Mouse (Mus musculus): ENCODE data around the gene Hoxb3. TPM values are rescaled to one million over a fixed set of nuclear protein-coding genes. Genes with fewer than 3 reads are reported as not detected.
A peak's percentile ranks its signal among the peaks of the same experiment; 100 is the strongest.

The Hoxb3 gene
- polyA plus RNA-seq, 1 experiment from 2014 or later: 0.81 TPM

DNA sequence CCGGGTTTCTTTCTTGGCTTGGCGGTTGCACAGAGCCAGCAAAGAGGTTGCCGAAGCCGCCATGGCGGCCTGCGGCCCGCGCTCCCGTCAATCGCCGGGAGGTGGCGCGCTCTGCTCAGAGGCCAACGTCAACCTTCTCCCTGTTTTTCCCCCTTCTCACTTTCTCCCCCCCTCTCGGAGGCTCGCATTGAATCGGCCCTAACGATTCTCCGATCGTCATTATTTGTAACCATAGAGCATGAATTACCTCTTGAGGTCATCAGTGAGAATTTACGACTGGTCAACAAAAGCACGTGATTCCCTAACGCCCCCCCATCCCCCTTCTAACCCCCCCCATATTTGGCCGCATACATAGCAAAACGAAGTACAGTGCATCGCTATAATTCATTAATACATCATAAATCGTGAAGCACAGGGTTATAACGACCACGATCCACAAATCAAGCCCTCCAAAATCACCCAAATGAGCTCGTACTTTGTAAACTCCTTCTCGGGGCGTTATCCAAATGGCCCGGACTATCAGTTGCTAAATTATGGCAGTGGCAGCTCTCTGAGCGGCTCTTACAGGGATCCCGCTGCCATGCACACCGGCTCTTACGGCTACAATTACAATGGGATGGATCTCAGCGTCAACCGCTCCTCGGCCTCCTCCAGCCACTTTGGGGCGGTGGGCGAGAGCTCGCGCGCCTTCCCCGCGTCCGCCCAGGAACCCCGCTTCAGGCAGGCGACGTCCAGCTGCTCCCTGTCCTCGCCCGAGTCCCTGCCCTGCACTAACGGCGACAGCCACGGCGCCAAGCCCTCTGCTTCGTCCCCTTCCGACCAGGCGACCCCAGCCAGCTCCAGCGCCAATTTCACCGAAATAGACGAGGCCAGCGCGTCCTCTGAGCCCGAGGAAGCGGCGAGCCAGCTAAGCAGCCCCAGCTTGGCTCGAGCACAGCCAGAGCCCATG is 19.7 kb upstream of the Hoxb3 start, which contains the start of gene Hoxb5:
TSS of gene Hoxb5 (plus strand) at position 186 of the 949 bp plus-strand sequence.
- H3K4me3 ChIP-seq (ENCODE audit: low read depth, low read length): peak within 1 kb of the TSS; percentile 12; the same call in 1 of the 2 replicates
- peak within 1 kb of the TSS; percentile 27 for H3K4me2 ChIP-seq (ENCODE audit: low read depth, low read length)
- ATAC-seq (ENCODE audit: low read depth) (no peak; the same call in 1 of the 2 replicates), DNase-seq (ENCODE audit: low spot score) (peak; percentile 48)
- no peaks in the 10 kb centered on the region for H3K9me3 ChIP-seq (ENCODE audit: control insufficient read depth, low read length)
- WGBS: 2% methylated on average over 55 of the region's 69 CpGs
- no peaks in the 10 kb centered on the region for H3K36me3 ChIP-seq (ENCODE audit: control insufficient read depth, insufficient read depth, low read length)
- H3K4me1 ChIP-seq (ENCODE audit: control insufficient read depth, insufficient read depth, low read length): no peaks in the 10 kb centered on the region
- H3K9ac ChIP-seq (ENCODE audit: low read depth, low read length): no peak within 1 kb of the TSS
- H3K27ac ChIP-seq (replicated peaks; ENCODE audit: low read depth, low read length): no peak within 1 kb of the TSS; the same call in 1 of the 2 replicates
- peaks cover 100% of the 10 kb centered on the region for H3K27me3 ChIP-seq (replicated peaks; ENCODE audit: control insufficient read depth, insufficient read depth, low read length)

- DNase-seq (ENCODE audit: low spot score) (no peak), ATAC-seq (ENCODE audit: low read depth) (no peak)
- peaks cover 100% of the 10 kb centered on the region for H3K27me3 ChIP-seq (replicated peaks; ENCODE audit: control insufficient read depth, insufficient read depth, low read length)
- no peak overlapping the region; the same call in 1 of the 2 replicates for H3K9ac ChIP-seq (ENCODE audit: low read depth, low read length)
- no peaks in the 10 kb centered on the region for H3K9me3 ChIP-seq (ENCODE audit: control insufficient read depth, low read length)
- peak overlapping the region; percentile 8; the same call in 1 of the 2 replicates for H3K4me3 ChIP-seq (ENCODE audit: low read depth, low read length)
- no peaks in the 10 kb centered on the region for H3K36me3 ChIP-seq (ENCODE audit: control insufficient read depth, insufficient read depth, low read length)
- H3K4me1 ChIP-seq (ENCODE audit: control insufficient read depth, insufficient read depth, low read length): no peaks in the 10 kb centered on the region
- peak overlapping the region; percentile 12; the same call in 1 of the 2 replicates for H3K4me2 ChIP-seq (ENCODE audit: low read depth, low read length)
- WGBS: 2% methylated on average over 37 of the region's 38 CpGs
- no peak overlapping the region for H3K27ac ChIP-seq (replicated peaks; ENCODE audit: low read depth, low read length)
These were observed 18.5 kb upstream of the Hoxb3 start for GRCm38 (mm10) chr11:96304381-96305195.

GRCm38 (mm10) chr11:96305505-96306182 is 17.5 kb upstream of the Hoxb3 start:
- Histone ChIP-seq H3K27ac (replicated peaks; ENCODE audit: low read depth, low read length) (no peak overlapping the region), H3K36me3 (ENCODE audit: control insufficient read depth, insufficient read depth, low read length) (no peaks in the 10 kb centered on the region), H3K9me3 (ENCODE audit: control insufficient read depth, low read length) (no peaks in the 10 kb centered on the region), H3K4me3 (ENCODE audit: low read depth, low read length) (no peak overlapping the region), H3K27me3 (replicated peaks; ENCODE audit: control insufficient read depth, insufficient read depth, low read length) (peaks cover 100% of the 10 kb centered on the region), H3K4me2 (ENCODE audit: low read depth, low read length) (no peak overlapping the region), H3K4me1 (ENCODE audit: control insufficient read depth, insufficient read depth, low read length) (no peaks in the 10 kb centered on the region), H3K9ac (ENCODE audit: low read depth, low read length) (no peak overlapping the region)
- DNase-seq (ENCODE audit: low spot score) (no peak), ATAC-seq (ENCODE audit: low read depth) (no peak)
- 44% methylated on average over 6 of the region's 6 CpGs for WGBS

DNA sequence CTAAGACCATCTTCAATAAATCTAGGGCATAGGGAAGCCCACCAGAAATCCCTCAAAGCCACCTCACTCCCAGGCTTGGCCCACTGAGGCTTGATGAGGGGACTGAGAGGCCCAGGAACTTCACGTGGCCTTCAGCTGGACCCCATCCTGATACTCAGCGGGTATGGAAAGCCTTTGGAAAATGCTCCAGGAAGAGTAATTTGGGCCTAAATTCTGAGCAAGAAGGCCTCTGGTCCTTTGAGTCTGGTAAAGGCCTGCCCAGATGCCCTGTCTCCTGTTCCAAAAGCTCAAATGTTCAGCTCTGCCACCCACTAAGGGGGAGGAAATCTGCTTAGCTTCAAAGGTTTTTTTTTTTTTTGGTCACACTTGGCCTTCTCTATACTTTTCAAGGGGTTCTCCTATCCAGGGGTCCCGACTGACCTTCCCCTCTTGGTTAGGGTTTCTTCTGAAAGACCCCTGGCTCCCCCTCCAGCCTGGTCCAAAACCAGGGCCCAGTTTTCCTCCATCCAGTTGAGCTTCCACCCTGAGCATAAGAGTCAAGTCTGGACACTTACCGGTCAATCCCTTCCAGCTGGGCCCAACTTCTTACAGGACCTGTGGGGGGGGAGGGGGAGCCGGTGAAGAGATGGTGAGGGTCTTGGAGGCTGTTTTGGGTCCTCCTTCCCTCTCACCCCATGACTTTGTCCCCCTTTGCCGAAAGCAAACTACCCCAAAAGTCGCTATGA is 16.8 kb upstream of the Hoxb3 start:
- Histone ChIP-seq H3K9me3 (ENCODE audit: control insufficient read depth, low read length) (no peaks in the 10 kb centered on the region), H3K9ac (ENCODE audit: low read depth, low read length) (no peak overlapping the region), H3K4me2 (ENCODE audit: low read depth, low read length) (peak overlapping the region; percentile 7; the same call in 1 of the 2 replicates), H3K36me3 (ENCODE audit: control insufficient read depth, insufficient read depth, low read length) (no peaks in the 10 kb centered on the region), H3K4me3 (ENCODE audit: low read depth, low read length) (no peak overlapping the region), H3K27ac (replicated peaks; ENCODE audit: low read depth, low read length) (no peak overlapping the region), H3K27me3 (replicated peaks; ENCODE audit: control insufficient read depth, insufficient read depth, low read length) (peaks cover 100% of the 10 kb centered on the region), H3K4me1 (ENCODE audit: control insufficient read depth, insufficient read depth, low read length) (no peaks in the 10 kb centered on the region)
- 20% methylated on average over 7 of the region's 7 CpGs for WGBS
- no peak for ATAC-seq (ENCODE audit: low read depth)
- no peak for DNase-seq (ENCODE audit: low spot score)

DNA sequence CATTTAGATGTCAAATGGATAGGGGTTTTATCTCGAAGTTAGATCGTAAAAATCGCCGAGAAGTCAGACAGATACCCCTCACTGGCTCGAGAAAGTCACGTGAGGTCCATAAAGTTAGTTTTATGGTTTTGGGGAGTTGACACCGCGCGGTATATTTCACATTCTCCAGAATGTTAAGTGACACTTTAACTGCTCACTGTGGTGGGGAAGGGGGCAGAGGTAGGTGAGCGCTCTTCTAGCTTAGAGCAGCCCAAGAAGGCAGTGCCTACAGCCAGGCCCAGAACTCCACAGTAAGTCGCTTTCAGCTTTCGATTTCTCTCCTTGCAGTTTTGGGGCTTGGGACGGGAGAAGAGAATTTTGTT is 16.2 kb upstream of the Hoxb3 start:
- no peak for ATAC-seq (ENCODE audit: low read depth)
- no peak overlapping the region for H3K4me2 ChIP-seq (ENCODE audit: low read depth, low read length)
- no peak for DNase-seq (ENCODE audit: low spot score)
- H3K27me3 ChIP-seq (replicated peaks; ENCODE audit: control insufficient read depth, insufficient read depth, low read length): peaks cover 100% of the 10 kb centered on the region
- no peak overlapping the region for H3K9ac ChIP-seq (ENCODE audit: low read depth, low read length)
- WGBS: 11% methylated on average over 13 of the region's 13 CpGs
- no peaks in the 10 kb centered on the region for H3K9me3 ChIP-seq (ENCODE audit: control insufficient read depth, low read length)
- H3K4me1 ChIP-seq (ENCODE audit: control insufficient read depth, insufficient read depth, low read length): no peaks in the 10 kb centered on the region
- H3K27ac ChIP-seq (replicated peaks; ENCODE audit: low read depth, low read length): no peak overlapping the region
- H3K36me3 ChIP-seq (ENCODE audit: control insufficient read depth, insufficient read depth, low read length): no peaks in the 10 kb centered on the region
- no peak overlapping the region for H3K4me3 ChIP-seq (ENCODE audit: low read depth, low read length)

DNA sequence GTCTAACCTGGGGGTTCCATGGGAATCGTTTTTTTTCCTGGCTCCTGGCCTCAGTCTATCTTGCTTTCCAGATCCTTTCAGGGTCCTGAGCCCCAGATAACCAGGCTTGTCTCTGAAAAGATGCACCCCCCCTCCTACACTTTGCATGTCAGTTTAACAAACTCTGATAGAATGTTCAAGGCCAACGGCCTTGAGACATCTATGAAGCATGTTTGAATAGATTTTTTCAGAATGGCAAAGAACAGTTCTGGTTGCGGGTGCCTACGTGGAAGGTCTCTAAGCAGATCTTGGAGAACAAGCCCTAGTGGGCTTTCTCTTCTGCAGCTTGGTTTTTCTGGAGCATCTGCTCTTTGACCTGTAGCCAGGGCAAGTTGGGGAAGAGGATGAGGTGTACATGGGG is 14.4 kb upstream of the Hoxb3 start:
- no peaks in the 10 kb centered on the region for H3K9me3 ChIP-seq (ENCODE audit: control insufficient read depth, low read length)
- no peak overlapping the region for H3K27ac ChIP-seq (replicated peaks; ENCODE audit: low read depth, low read length)
- no peak overlapping the region for H3K9ac ChIP-seq (ENCODE audit: low read depth, low read length)
- DNase-seq (ENCODE audit: low spot score) (no peak), ATAC-seq (ENCODE audit: low read depth) (no peak)
- no peak overlapping the region for H3K4me2 ChIP-seq (ENCODE audit: low read depth, low read length)
- no peak overlapping the region for H3K4me3 ChIP-seq (ENCODE audit: low read depth, low read length)
- no peaks in the 10 kb centered on the region for H3K4me1 ChIP-seq (ENCODE audit: control insufficient read depth, insufficient read depth, low read length)
- WGBS: 16% methylated on average over 4 of the region's 4 CpGs
- no peaks in the 10 kb centered on the region for H3K36me3 ChIP-seq (ENCODE audit: control insufficient read depth, insufficient read depth, low read length)
- H3K27me3 ChIP-seq (replicated peaks; ENCODE audit: control insufficient read depth, insufficient read depth, low read length): peaks cover 100% of the 10 kb centered on the region

GRCm38 (mm10) chr11:96309288-96309687 is 13.8 kb upstream of the Hoxb3 start:
- Histone ChIP-seq H3K9ac (ENCODE audit: low read depth, low read length) (no peak overlapping the region), H3K4me2 (ENCODE audit: low read depth, low read length) (no peak overlapping the region), H3K27me3 (replicated peaks; ENCODE audit: control insufficient read depth, insufficient read depth, low read length) (peaks cover 100% of the 10 kb centered on the region), H3K4me1 (ENCODE audit: control insufficient read depth, insufficient read depth, low read length) (no peaks in the 10 kb centered on the region), H3K9me3 (ENCODE audit: control insufficient read depth, low read length) (no peaks in the 10 kb centered on the region), H3K4me3 (ENCODE audit: low read depth, low read length) (no peak overlapping the region), H3K36me3 (ENCODE audit: control insufficient read depth, insufficient read depth, low read length) (no peaks in the 10 kb centered on the region), H3K27ac (replicated peaks; ENCODE audit: low read depth, low read length) (no peak overlapping the region)
- WGBS: 14% methylated on average over 4 of the region's 4 CpGs
- no peak for ATAC-seq (ENCODE audit: low read depth)
- no peak for DNase-seq (ENCODE audit: low spot score)
